Mouse (Mus musculus) heart, adult 10 weeks (tissue): ENCODE data around the gene Eya4. TPM values are rescaled to one million over a fixed set of nuclear protein-coding genes. Genes with fewer than 3 reads are reported as not detected.

Source experiments
- polyA plus RNA-seq: library from polyadenylated mRNA; stranded (reverse); fragments of 350-450 nt; fragmentation: Illumina TruSeq; extraction: RNeasy Lipid Tissue Mini Kit (QIAGEN cat#74804); gene quantifications from one replicate; pipeline ENCODE4 v1.2.3, GENCODE M21; 2014; ENCODE audit warnings: low read depth, low replicate concordance

The Eya4 gene
- 0.26 TPM for polyA plus RNA-seq

DNA sequence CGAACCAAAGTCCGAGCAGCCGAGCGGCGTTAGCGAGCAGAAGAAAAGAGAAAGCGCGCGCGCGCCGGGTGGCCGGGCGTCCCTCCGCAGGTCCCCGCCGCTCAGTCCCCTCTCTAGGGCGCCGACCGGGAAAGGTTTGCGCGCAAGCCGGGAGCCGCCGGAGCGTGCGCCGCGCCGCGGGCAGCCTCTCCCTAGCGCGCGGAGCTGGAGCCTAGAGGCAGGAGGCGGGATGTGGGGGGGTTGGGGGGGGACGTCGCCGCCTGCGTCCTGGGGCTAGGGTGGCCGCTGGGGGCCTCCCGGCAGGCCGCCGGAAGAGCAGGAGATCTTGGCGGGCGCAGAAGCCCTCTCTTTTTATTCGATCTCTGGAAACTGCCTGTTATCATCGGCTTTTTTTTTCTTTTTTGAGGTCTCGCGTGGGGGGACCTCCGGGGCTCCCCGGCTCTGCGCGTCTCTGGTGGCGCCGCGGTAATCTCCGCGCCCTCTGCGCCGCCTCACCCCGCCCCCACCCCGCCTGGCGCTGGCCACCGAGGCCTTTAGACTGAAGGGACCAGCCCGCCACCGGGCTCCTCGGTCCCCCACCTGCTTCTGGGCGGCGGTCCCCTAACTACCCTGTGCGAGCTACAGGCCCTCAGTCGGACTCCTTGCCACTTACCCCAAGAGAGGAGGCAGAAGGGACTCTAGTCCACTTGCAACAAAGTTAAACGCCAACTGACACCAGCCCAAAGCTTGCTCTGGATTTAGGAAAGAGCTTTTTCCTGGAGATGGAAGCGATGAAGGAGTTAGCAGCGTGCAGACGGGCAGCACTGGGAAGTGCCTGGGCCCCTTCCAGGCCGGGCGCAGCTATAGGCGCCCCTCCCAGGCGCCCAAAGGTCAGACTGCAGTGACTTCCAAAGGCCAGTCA is at the start of gene Eya4:
Eya4 (minus strand) TSS at position 776 of the 901 bp plus-strand sequence.

